Mouse (Mus musculus): ENCODE data around the gene Pidd1. TPM values are rescaled to one million over a fixed set of nuclear protein-coding genes. Genes with fewer than 3 reads are reported as not detected.

The Pidd1 gene
- total and polyA plus RNA-seq, 3 experiments = 0.37 to 2.0 (median 0.70) TPM

GRCm38 (mm10) chr7:141443081-141443821 lies 574 bp downstream of the Pidd1 start:
- H3K27me3 ChIP-seq (ENCODE audit: control insufficient read depth, insufficient read depth, low read length) = no peaks in the 10 kb centered on the region
- peak overlapping the region; percentile 45 for H3K4me3 ChIP-seq
- H3K79me2 ChIP-seq (replicated peaks; ENCODE audit: control insufficient read depth, insufficient read depth, low read length) = no peaks in the 10 kb centered on the region
- peaks cover 3% of the 10 kb centered on the region for H3K4me1 ChIP-seq (ENCODE audit: control insufficient read depth, insufficient read depth, low read length)
- H3K27ac ChIP-seq = no peak overlapping the region
- peak in 1 of 2 experiments; percentile 27 for DNase-seq
- H3K36me3 ChIP-seq (ENCODE audit: control insufficient read depth, insufficient read depth, low read length) = peaks cover 2% of the 10 kb centered on the region
- WGBS = 16% methylated on average over 12 of the region's 12 CpGs
- TF ChIP-seq POLR2A (IDR thresholded peaks at IDR 0.05; ENCODE audit: insufficient read depth, low read depth, low read length) (no peak), EP300 (IDR thresholded peaks at IDR 0.05; ENCODE audit: insufficient read depth, low read depth, low read length) (no peak), CTCF (IDR thresholded peaks at IDR 0.05) (peak; percentile 24; the same call in 1 of the 2 replicates)
- H3K9ac ChIP-seq (ENCODE audit: low read depth, low read length) = no peak overlapping the region; the same call in 1 of the 2 replicates
- intact Hi-C loops (cut with DNase I) = no loop called here

- DNase-seq = peak in 1 of 2 experiments; percentile 14
- no peaks in the 10 kb centered on the region for H3K36me3 ChIP-seq (ENCODE audit: control insufficient read depth, insufficient read depth, low read length)
- no peak overlapping the region for H3K27ac ChIP-seq
- no peaks in the 10 kb centered on the region for H3K27me3 ChIP-seq (ENCODE audit: control insufficient read depth, insufficient read depth, low read length)
- H3K79me2 ChIP-seq (replicated peaks; ENCODE audit: control insufficient read depth, insufficient read depth, low read length) = no peaks in the 10 kb centered on the region
- intact Hi-C loops (cut with DNase I) = no loop called here
- H3K4me1 ChIP-seq (ENCODE audit: control insufficient read depth, insufficient read depth, low read length) = peaks cover 3% of the 10 kb centered on the region
- 95% methylated on average over 13 of the region's 13 CpGs for WGBS
- no peak overlapping the region for H3K4me3 ChIP-seq
- H3K9ac ChIP-seq (ENCODE audit: low read depth, low read length) = no peak overlapping the region
- TF ChIP-seq POLR2A (IDR thresholded peaks at IDR 0.05; ENCODE audit: insufficient read depth, low read depth, low read length) = no peak
- TF ChIP-seq CTCF (IDR thresholded peaks at IDR 0.05) = no peak
- TF ChIP-seq EP300 (IDR thresholded peaks at IDR 0.05; ENCODE audit: insufficient read depth, low read depth, low read length) = no peak
Observed at GRCm38 (mm10) chr7:141442199-141442598, 1.6 kb downstream of the Pidd1 start.

GRCm38 (mm10) chr7:141441460-141441859 lies 2.4 kb downstream of the Pidd1 start:
- no peaks in the 10 kb centered on the region for H3K79me2 ChIP-seq (replicated peaks; ENCODE audit: control insufficient read depth, insufficient read depth, low read length)
- H3K27me3 ChIP-seq (ENCODE audit: control insufficient read depth, insufficient read depth, low read length) = no peaks in the 10 kb centered on the region
- intact Hi-C loops (cut with DNase I) = no loop called here

GRCm38 (mm10) chr7:141440613-141441012 lies 3.2 kb downstream of the Pidd1 start:
- WGBS = 19% methylated on average over 6 of the region's 6 CpGs
- Histone ChIP-seq H3K4me1 (ENCODE audit: control insufficient read depth, insufficient read depth, low read length) (peaks cover 6% of the 10 kb centered on the region), H3K79me2 (replicated peaks; ENCODE audit: control insufficient read depth, insufficient read depth, low read length) (no peaks in the 10 kb centered on the region), H3K4me3 (no peak overlapping the region), H3K27me3 (ENCODE audit: control insufficient read depth, insufficient read depth, low read length) (no peaks in the 10 kb centered on the region), H3K27ac (no peak overlapping the region), H3K9ac (ENCODE audit: low read depth, low read length) (no peak overlapping the region), H3K36me3 (ENCODE audit: control insufficient read depth, insufficient read depth, low read length) (no peaks in the 10 kb centered on the region)
- TF ChIP-seq POLR2A (IDR thresholded peaks at IDR 0.05; ENCODE audit: insufficient read depth, low read depth, low read length) = no peak
- TF ChIP-seq EP300 (IDR thresholded peaks at IDR 0.05; ENCODE audit: insufficient read depth, low read depth, low read length) = no peak
- peak; percentile 85 for TF ChIP-seq CTCF (IDR thresholded peaks at IDR 0.05)
- intact Hi-C loops (cut with DNase I) = no loop called here
- peak; percentile 55 to 57 for DNase-seq

More at GRCm38 (mm10) chr7:141441460-141441859, 2.4 kb downstream of the Pidd1 start:
- Histone ChIP-seq H3K36me3 (ENCODE audit: control insufficient read depth, insufficient read depth, low read length) (no peaks in the 10 kb centered on the region), H3K4me1 (ENCODE audit: control insufficient read depth, insufficient read depth, low read length) (peaks cover 1% of the 10 kb centered on the region), H3K27ac (no peak overlapping the region), H3K4me3 (no peak overlapping the region), H3K9ac (ENCODE audit: low read depth, low read length) (no peak overlapping the region)
- WGBS = 96% methylated on average over 9 of the region's 9 CpGs
- TF ChIP-seq CTCF (IDR thresholded peaks at IDR 0.05) (no peak), EP300 (IDR thresholded peaks at IDR 0.05; ENCODE audit: insufficient read depth, low read depth, low read length) (no peak), POLR2A (IDR thresholded peaks at IDR 0.05; ENCODE audit: insufficient read depth, low read depth, low read length) (no peak)
- peak in 1 of 2 experiments; percentile 19 for DNase-seq

GRCm38 (mm10) chr7:141439811-141440210 lies 4.0 kb downstream of the Pidd1 start:
- no peaks in the 10 kb centered on the region for H3K36me3 ChIP-seq (ENCODE audit: control insufficient read depth, insufficient read depth, low read length)
- H3K27ac ChIP-seq = no peak overlapping the region
- TF ChIP-seq POLR2A (IDR thresholded peaks at IDR 0.05; ENCODE audit: insufficient read depth, low read depth, low read length) (no peak), EP300 (IDR thresholded peaks at IDR 0.05; ENCODE audit: insufficient read depth, low read depth, low read length) (no peak), CTCF (IDR thresholded peaks at IDR 0.05) (no peak)
- no peak overlapping the region for H3K4me3 ChIP-seq
- H3K9ac ChIP-seq (ENCODE audit: low read depth, low read length) = no peak overlapping the region
- DNase-seq = peak in 1 of 2 experiments; percentile 19
- no peaks in the 10 kb centered on the region for H3K27me3 ChIP-seq (ENCODE audit: control insufficient read depth, insufficient read depth, low read length)
- H3K79me2 ChIP-seq (replicated peaks; ENCODE audit: control insufficient read depth, insufficient read depth, low read length) = no peaks in the 10 kb centered on the region
- H3K4me1 ChIP-seq (ENCODE audit: control insufficient read depth, insufficient read depth, low read length) = peaks cover 9% of the 10 kb centered on the region
- WGBS = 95% methylated on average over 11 of the region's 11 CpGs
- intact Hi-C loops (cut with DNase I) = no loop called here

GRCm38 (mm10) chr7:141439140-141439679 lies 4.6 kb downstream of the Pidd1 start:
- DNase-seq = no peak
- Histone ChIP-seq H3K27ac (no peak overlapping the region), H3K27me3 (ENCODE audit: control insufficient read depth, insufficient read depth, low read length) (no peaks in the 10 kb centered on the region), H3K9ac (ENCODE audit: low read depth, low read length) (no peak overlapping the region), H3K4me3 (no peak overlapping the region), H3K79me2 (replicated peaks; ENCODE audit: control insufficient read depth, insufficient read depth, low read length) (no peaks in the 10 kb centered on the region), H3K36me3 (ENCODE audit: control insufficient read depth, insufficient read depth, low read length) (no peaks in the 10 kb centered on the region), H3K4me1 (ENCODE audit: control insufficient read depth, insufficient read depth, low read length) (peaks cover 11% of the 10 kb centered on the region)
- WGBS = 95% methylated on average over 10 of the region's 10 CpGs
- no peak for TF ChIP-seq EP300 (IDR thresholded peaks at IDR 0.05; ENCODE audit: insufficient read depth, low read depth, low read length)
- TF ChIP-seq CTCF (IDR thresholded peaks at IDR 0.05) = no peak
- TF ChIP-seq POLR2A (IDR thresholded peaks at IDR 0.05; ENCODE audit: insufficient read depth, low read depth, low read length) = no peak
- intact Hi-C loops (cut with DNase I) = no loop called here

Data from heart, adult 2 months (tissue).